Mouse (Mus musculus): Measurements from ENCODE around the gene Lyz2. TPM values are rescaled to one million over a fixed set of nuclear protein-coding genes. Genes with fewer than 3 reads are reported as not detected.
"Not testable (repeated sequence)": the region's sequence is repeated elsewhere in the genome, so short reads cannot be mapped to it uniquely, and the experiment has no call there.

Lyz2 gene
- polyA plus RNA-seq, 1 experiment from 2014 or later = 30.1 TPM

- Histone ChIP-seq H3K9ac (no peak overlapping the region), H3K4me1 (replicated peaks; ENCODE audit: control insufficient read depth, insufficient read depth, low read length) (no peaks in the 10 kb centered on the region), H3K36me3 (replicated peaks; ENCODE audit: control insufficient read depth, insufficient read depth) (no peaks in the 10 kb centered on the region), H3K27ac (no peak overlapping the region), H3K9me3 (ENCODE audit: control insufficient read depth, low read length) (no peaks in the 10 kb centered on the region), H3K4me2 (replicated peaks) (no peak overlapping the region), H3K27me3 (ENCODE audit: control insufficient read depth, insufficient read depth, low read length) (no peaks in the 10 kb centered on the region), H3K4me3 (replicated peaks; ENCODE audit: low read length) (no peak overlapping the region)
- DNase-seq (ENCODE audit: low spot score) = no peak
- WGBS = 89% methylated on average over 5 of the region's 5 CpGs
- ATAC-seq (ENCODE audit: low FRiP score) = no peak
These were observed 17.9 kb upstream of the Lyz2 start for GRCm38 (mm10) chr10:117299901-117300520.

DNA sequence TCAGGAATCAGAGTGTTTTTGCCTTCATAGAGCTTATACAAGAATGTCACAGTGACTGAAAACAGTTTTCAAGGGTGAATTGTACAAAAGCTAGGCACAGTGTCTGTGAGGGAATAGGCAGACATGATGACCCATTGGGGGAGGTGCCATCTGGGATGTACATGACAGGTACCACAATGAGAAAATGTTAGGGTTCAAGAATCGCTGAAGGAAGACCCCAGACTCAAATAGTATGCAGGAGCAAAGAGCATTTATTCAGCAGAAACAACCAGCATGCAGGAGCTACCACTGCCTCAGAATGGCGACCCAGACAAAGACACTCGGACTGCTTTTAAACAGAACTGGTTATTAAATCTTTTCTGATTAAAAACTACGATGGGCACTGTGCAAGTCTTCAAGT, 17.0 kb upstream of the Lyz2 start:
- H3K4me3 ChIP-seq (replicated peaks; ENCODE audit: low read length) = no peak overlapping the region
- 88% methylated on average over 4 of the region's 4 CpGs for WGBS
- no peak overlapping the region for H3K4me2 ChIP-seq (replicated peaks)
- H3K9ac ChIP-seq = no peak overlapping the region
- no peaks in the 10 kb centered on the region for H3K36me3 ChIP-seq (replicated peaks; ENCODE audit: control insufficient read depth, insufficient read depth)
- no peak overlapping the region for H3K27ac ChIP-seq
- ATAC-seq (ENCODE audit: low FRiP score) (no peak), DNase-seq (ENCODE audit: low spot score) (no peak)
- H3K4me1 ChIP-seq (replicated peaks; ENCODE audit: control insufficient read depth, insufficient read depth, low read length) = no peaks in the 10 kb centered on the region
- no peaks in the 10 kb centered on the region for H3K9me3 ChIP-seq (ENCODE audit: control insufficient read depth, low read length)
- H3K27me3 ChIP-seq (ENCODE audit: control insufficient read depth, insufficient read depth, low read length) = no peaks in the 10 kb centered on the region

- ATAC-seq (ENCODE audit: low FRiP score) = no peak
- no peak overlapping the region for H3K9ac ChIP-seq
- no peaks in the 10 kb centered on the region for H3K4me1 ChIP-seq (replicated peaks; ENCODE audit: control insufficient read depth, insufficient read depth, low read length)
- 91% methylated on average over 6 of the region's 6 CpGs for WGBS
- H3K36me3 ChIP-seq (replicated peaks; ENCODE audit: control insufficient read depth, insufficient read depth) = no peaks in the 10 kb centered on the region
- H3K27me3 ChIP-seq (ENCODE audit: control insufficient read depth, insufficient read depth, low read length) = no peaks in the 10 kb centered on the region
- no peaks in the 10 kb centered on the region for H3K9me3 ChIP-seq (ENCODE audit: control insufficient read depth, low read length)
- no peak for DNase-seq (ENCODE audit: low spot score)
- no peak overlapping the region for H3K4me2 ChIP-seq (replicated peaks)
- H3K4me3 ChIP-seq (replicated peaks; ENCODE audit: low read length) = no peak overlapping the region
- H3K27ac ChIP-seq = no peak overlapping the region
These were observed 16.2 kb upstream of the Lyz2 start for GRCm38 (mm10) chr10:117298336-117298735.

DNA sequence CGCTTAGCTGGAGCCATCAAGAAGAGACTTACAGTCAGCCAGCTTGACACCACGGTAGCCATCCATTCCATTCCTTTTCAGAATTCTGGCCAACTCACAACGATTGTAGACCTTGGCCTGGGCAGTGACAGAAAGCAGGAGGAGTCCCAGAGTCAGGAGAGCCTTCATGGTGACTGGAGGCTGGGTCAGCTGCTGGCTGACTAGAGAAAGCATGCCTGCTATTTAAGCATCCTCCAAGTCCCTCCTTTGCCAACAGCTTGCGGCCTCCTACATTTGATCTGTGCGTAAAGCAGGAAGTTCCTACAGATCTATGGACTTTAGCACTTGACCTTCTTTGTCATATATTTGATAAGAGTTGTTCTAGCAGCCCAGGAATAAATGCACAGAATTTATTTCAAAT, 10.6 kb upstream of the Lyz2 start, which contains the start of gene Lyz1:
TSS of gene Lyz1 (minus strand) at position 198 of the 400 bp plus-strand sequence.
- H3K4me3 ChIP-seq (replicated peaks; ENCODE audit: low read length) = no peak within 1 kb of the TSS
- 74% methylated on average over 5 of the region's 5 CpGs for WGBS
- H3K4me1 ChIP-seq (replicated peaks; ENCODE audit: control insufficient read depth, insufficient read depth, low read length) = no peaks in the 10 kb centered on the region
- ATAC-seq (ENCODE audit: low FRiP score) (no peak), DNase-seq (ENCODE audit: low spot score) (no peak)
- H3K27me3 ChIP-seq (ENCODE audit: control insufficient read depth, insufficient read depth, low read length) = no peaks in the 10 kb centered on the region
- H3K27ac ChIP-seq = no peak within 1 kb of the TSS
- no peak within 1 kb of the TSS for H3K9ac ChIP-seq
- H3K9me3 ChIP-seq (ENCODE audit: control insufficient read depth, low read length) = no peaks in the 10 kb centered on the region
- H3K4me2 ChIP-seq (replicated peaks) = no peak within 1 kb of the TSS
- H3K36me3 ChIP-seq (replicated peaks; ENCODE audit: control insufficient read depth, insufficient read depth) = no peaks in the 10 kb centered on the region

- not testable (repeated sequence) for H3K4me3 ChIP-seq (replicated peaks; ENCODE audit: low read length); H3K4me1 ChIP-seq (replicated peaks; ENCODE audit: control insufficient read depth, insufficient read depth, low read length); H3K9me3 ChIP-seq (ENCODE audit: control insufficient read depth, low read length); H3K27me3 ChIP-seq (ENCODE audit: control insufficient read depth, insufficient read depth, low read length); H3K27ac ChIP-seq; H3K9ac ChIP-seq; DNase-seq (ENCODE audit: low spot score); H3K4me2 ChIP-seq (replicated peaks); ATAC-seq (ENCODE audit: low FRiP score); H3K36me3 ChIP-seq (replicated peaks; ENCODE audit: control insufficient read depth, insufficient read depth)
- 81% methylated on average over 6 of the region's 6 CpGs for WGBS
These were observed 8.8 kb upstream of the Lyz2 start for GRCm38 (mm10) chr10:117290936-117291335.

GRCm38 (mm10) chr10:117290046-117290870, 8.1 kb upstream of the Lyz2 start:
- H3K4me1 ChIP-seq (replicated peaks; ENCODE audit: control insufficient read depth, insufficient read depth, low read length) = no peaks in the 10 kb centered on the region
- 55% methylated on average over 6 of the region's 6 CpGs for WGBS
- no peak overlapping the region for H3K9ac ChIP-seq
- H3K4me2 ChIP-seq (replicated peaks) = no peak overlapping the region
- H3K4me3 ChIP-seq (replicated peaks; ENCODE audit: low read length) = no peak overlapping the region
- H3K27me3 ChIP-seq (ENCODE audit: control insufficient read depth, insufficient read depth, low read length) = no peaks in the 10 kb centered on the region
- no peaks in the 10 kb centered on the region for H3K9me3 ChIP-seq (ENCODE audit: control insufficient read depth, low read length)
- ATAC-seq (ENCODE audit: low FRiP score) = no peak
- no peak overlapping the region for H3K27ac ChIP-seq
- no peaks in the 10 kb centered on the region for H3K36me3 ChIP-seq (replicated peaks; ENCODE audit: control insufficient read depth, insufficient read depth)
- DNase-seq (ENCODE audit: low spot score) = no peak

DNA sequence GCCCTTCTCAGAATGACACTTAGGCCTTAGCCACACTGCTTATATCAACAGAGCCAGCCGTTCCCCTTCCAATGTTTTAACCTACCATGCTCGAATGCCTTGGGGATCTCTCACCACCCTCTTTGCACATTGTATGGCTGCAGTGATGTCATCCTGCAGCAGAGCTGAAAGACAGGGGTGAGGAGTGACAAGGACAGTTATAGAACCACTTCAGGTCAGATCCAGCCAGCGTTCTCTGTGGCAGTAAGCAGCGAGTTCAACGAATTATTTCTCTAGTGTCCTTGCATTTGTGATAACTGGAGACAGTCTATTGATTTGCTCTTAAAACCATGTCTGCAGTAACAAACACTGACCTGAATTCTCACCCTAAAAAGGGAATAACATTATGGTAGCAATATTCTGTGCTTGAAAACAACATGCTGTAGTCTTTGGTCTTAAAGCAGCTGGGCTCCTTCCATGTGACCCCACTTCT, 6.9 kb upstream of the Lyz2 start:
- WGBS = 77% methylated on average over 5 of the region's 5 CpGs
- not testable (repeated sequence) for H3K27ac ChIP-seq; DNase-seq (ENCODE audit: low spot score); H3K4me1 ChIP-seq (replicated peaks; ENCODE audit: control insufficient read depth, insufficient read depth, low read length); H3K9ac ChIP-seq; H3K4me3 ChIP-seq (replicated peaks; ENCODE audit: low read length); ATAC-seq (ENCODE audit: low FRiP score); H3K27me3 ChIP-seq (ENCODE audit: control insufficient read depth, insufficient read depth, low read length); H3K9me3 ChIP-seq (ENCODE audit: control insufficient read depth, low read length); H3K4me2 ChIP-seq (replicated peaks); H3K36me3 ChIP-seq (replicated peaks; ENCODE audit: control insufficient read depth, insufficient read depth)

- H3K4me2 ChIP-seq (replicated peaks) = no peak overlapping the region
- WGBS = 97% methylated on average over 9 of the region's 9 CpGs
- no peak overlapping the region for H3K27ac ChIP-seq
- H3K9ac ChIP-seq = no peak overlapping the region
- DNase-seq (ENCODE audit: low spot score) (no peak), ATAC-seq (ENCODE audit: low FRiP score) (no peak)
- no peaks in the 10 kb centered on the region for H3K27me3 ChIP-seq (ENCODE audit: control insufficient read depth, insufficient read depth, low read length)
- H3K4me1 ChIP-seq (replicated peaks; ENCODE audit: control insufficient read depth, insufficient read depth, low read length) = no peaks in the 10 kb centered on the region
- no peaks in the 10 kb centered on the region for H3K36me3 ChIP-seq (replicated peaks; ENCODE audit: control insufficient read depth, insufficient read depth)
- H3K9me3 ChIP-seq (ENCODE audit: control insufficient read depth, low read length) = no peaks in the 10 kb centered on the region
- H3K4me3 ChIP-seq (replicated peaks; ENCODE audit: low read length) = no peak overlapping the region
These were observed 6.3 kb upstream of the Lyz2 start for GRCm38 (mm10) chr10:117288197-117289033.

DNA sequence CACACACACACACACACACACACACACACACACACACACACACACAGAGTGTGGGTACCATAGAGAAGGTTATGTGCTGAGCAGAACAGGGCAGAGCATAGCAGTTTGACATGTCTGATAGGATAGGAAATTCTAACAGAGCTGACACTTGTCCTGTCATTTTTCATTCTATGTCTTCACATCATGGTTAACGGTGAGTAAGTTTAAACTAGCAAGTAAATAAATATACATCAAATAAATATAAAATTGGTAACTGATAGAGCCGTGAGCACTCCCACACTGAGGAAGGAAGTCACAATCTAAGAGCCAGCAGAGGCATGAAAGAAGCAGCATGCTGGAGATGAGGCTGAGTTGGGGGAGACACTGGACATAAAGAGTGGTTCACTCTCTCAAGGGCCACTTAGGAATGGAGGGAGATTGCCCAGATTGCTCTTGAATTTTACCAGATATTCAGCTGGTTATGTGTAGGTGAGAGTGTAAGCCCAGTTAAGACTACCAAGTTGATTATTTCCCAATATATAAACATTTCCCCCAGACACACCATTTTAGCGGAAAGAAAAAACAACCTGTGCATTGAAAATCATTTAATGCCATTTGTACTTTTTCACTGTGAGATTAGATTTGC, 5.2 kb upstream of the Lyz2 start:
- H3K36me3 ChIP-seq (replicated peaks; ENCODE audit: control insufficient read depth, insufficient read depth) = no peaks in the 10 kb centered on the region
- H3K27me3 ChIP-seq (ENCODE audit: control insufficient read depth, insufficient read depth, low read length) = no peaks in the 10 kb centered on the region
- H3K9me3 ChIP-seq (ENCODE audit: control insufficient read depth, low read length) = no peaks in the 10 kb centered on the region
- no peak overlapping the region for H3K4me2 ChIP-seq (replicated peaks)
- WGBS = 91% methylated on average over 3 of the region's 3 CpGs
- no peaks in the 10 kb centered on the region for H3K4me1 ChIP-seq (replicated peaks; ENCODE audit: control insufficient read depth, insufficient read depth, low read length)
- no peak for DNase-seq (ENCODE audit: low spot score)
- H3K9ac ChIP-seq = no peak overlapping the region
- H3K27ac ChIP-seq = no peak overlapping the region
- ATAC-seq (ENCODE audit: low FRiP score) = no peak
- H3K4me3 ChIP-seq (replicated peaks; ENCODE audit: low read length) = no peak overlapping the region
